Mouse (Mus musculus) liver, embryonic 14.5 days (tissue): ENCODE measurements at regions not wholly inside any gene's neighbourhood (a gene's known extent, or its start where the extent isn't known, plus 50 kb on each side); places are given as distances from the start of the nearest gene placed in this dataset.

ENCODE experiments used
- ATAC-seq: fragments of 200-750 bp; cut with Nextera tagmentation; 2 replicates; pipeline ENCODE4 v1.8.0; 2017; ENCODE audit warnings: moderate number of reproducible peaks, mild to moderate bottlenecking, moderate library complexity; ENCODE audit not compliant: insufficient read depth
- DNase-seq, 3 experiments: peaks; one replicate each; pipeline ENCODE4 v3.0.0-alpha.2; 2012 to 2013; ENCODE audit warnings: low read depth in 3 of 3, low spot score in 3 of 3
- H3K27ac ChIP-seq: fragments of 300-500 bp; sonication (generic); 2 replicates; pipeline ENCODE4 v1.5.1; 2014; ENCODE audit warnings: moderate library complexity, mild to moderate bottlenecking, control low read depth, inconsistent platforms
- H3K27me3 ChIP-seq: fragments of 300-500 bp; sonication (generic); 2 replicates; pipeline ENCODE4 v1.6.1; 2014; ENCODE audit warnings: mild to moderate bottlenecking, low read length, moderate library complexity; ENCODE audit not compliant: control insufficient read depth, insufficient read depth
- H3K36me3 ChIP-seq: fragments of 300-500 bp; sonication (generic); replicated peaks from 2 replicates; pipeline ENCODE4 v1.6.1; 2014; ENCODE audit warnings: low read depth; ENCODE audit not compliant: control insufficient read depth, insufficient read depth
- H3K4me1 ChIP-seq, 2 experiments: fragments of 200-500 bp in 1 of 2; fragments of 300-500 bp in 1 of 2; sonication (generic) in 1 of 2; replicated peaks; 2 replicates each; pipeline ENCODE4 v1.6.1; 2012 to 2014; ENCODE audit warnings: antibody characterized with exemption in 1 of 2, inconsistent platforms in 1 of 2, low read length in 1 of 2; ENCODE audit not compliant: control insufficient read depth in 2 of 2, insufficient read depth in 2 of 2
- H3K4me2 ChIP-seq: fragments of 300-500 bp; sonication (generic); 2 replicates; pipeline ENCODE4 v1.6.1; 2014; ENCODE audit warnings: low read depth, mild to moderate bottlenecking, control low read depth, moderate library complexity
- H3K4me3 ChIP-seq, 2 experiments: fragments of 200-500 bp in 1 of 2; fragments of 300-500 bp in 1 of 2; sonication (generic) in 1 of 2; 2 replicates each; pipeline ENCODE4 v1.5.1; 2012 to 2014; ENCODE audit warnings: low read depth in 2 of 2, low read length in 2 of 2, mild to moderate bottlenecking in 2 of 2, control low read depth in 1 of 2, inconsistent platforms in 1 of 2, moderate library complexity in 1 of 2; ENCODE audit not compliant: insufficient read depth in 1 of 2
- H3K9ac ChIP-seq: fragments of 300-500 bp; sonication (generic); replicated peaks from 2 replicates; pipeline ENCODE4 v1.6.1; 2014; ENCODE audit warnings: mild to moderate bottlenecking, control low read depth, moderate library complexity
- H3K9me3 ChIP-seq: fragments of 300-500 bp; sonication (generic); 2 replicates; pipeline ENCODE4 v1.6.1; 2016; ENCODE audit warnings: low read length, mixed read lengths; ENCODE audit not compliant: control insufficient read depth
- CTCF ChIP-seq: IDR thresholded peaks from 2 replicates; pipeline ENCODE4 v1.5.1; 2016; ENCODE audit warnings: antibody characterized with exemption, low read depth, control low read depth
- EP300 ChIP-seq: IDR thresholded peaks from 2 replicates; pipeline ENCODE4 v1.6.1; 2016; ENCODE audit warnings: antibody characterized with exemption, low read depth
- WGBS: fragments of 180-500 bp; shearing (Covaris S2); extraction: QIAGEN DNeasy Blood & Tissue Kit; methylation state at CpG from one replicate; pipeline ENCODE4 v1.1.7; 2014; ENCODE audit not compliant: insufficient replicate concordance; 5-methylcytosine and 5-hydroxymethylcytosine counted together

DNA sequence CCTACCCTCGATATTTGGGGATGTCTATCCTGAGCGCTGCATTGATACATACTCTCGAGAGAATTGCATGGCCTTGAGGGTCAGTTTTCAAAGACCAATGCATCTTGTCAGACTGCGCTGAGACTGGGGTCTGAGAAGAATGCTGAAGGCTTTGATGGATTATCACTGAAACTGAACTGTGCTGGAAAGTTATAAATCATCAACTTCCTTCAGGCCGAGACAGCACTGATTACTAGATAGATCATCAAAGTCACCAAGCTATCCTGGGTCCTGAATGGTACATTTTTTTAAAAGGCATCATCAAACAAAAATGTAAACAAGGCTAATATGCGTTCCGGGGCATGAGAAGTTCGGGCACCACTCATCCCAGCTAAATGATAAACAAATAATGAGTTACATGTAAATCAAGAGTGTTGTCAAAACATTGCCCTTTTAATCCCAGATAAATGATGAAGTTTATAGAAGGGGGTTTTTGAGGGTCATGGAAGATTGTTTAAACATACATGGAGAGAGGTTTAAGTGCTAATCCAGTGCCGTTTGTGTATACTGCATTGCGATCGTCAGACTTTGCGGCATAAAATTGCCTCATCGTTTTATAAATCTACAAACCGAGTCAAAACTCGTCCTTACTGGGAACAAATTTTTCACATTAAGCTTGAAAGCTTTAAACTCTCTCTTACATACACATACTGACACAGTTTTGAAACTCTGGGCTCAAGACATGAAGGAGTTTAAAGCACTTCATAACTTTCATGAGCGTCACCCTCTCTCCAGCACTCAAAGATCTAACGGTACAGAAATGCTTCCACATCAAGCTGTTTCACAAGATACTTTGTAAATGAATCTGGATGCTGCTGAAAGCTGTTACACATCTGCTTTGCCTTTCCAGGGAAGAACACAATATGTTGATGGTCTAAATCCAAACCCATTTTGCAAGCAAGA is 419.5 kb downstream of the Efna5 start:
- Histone ChIP-seq H3K9me3 (no peaks in the 10 kb centered on the region), H3K4me1 (no peaks in the 10 kb centered on the region), H3K27ac (no peak overlapping the region), H3K4me3 (no peak overlapping the region), H3K36me3 (no peaks in the 10 kb centered on the region), H3K27me3 (no peaks in the 10 kb centered on the region), H3K4me2 (no peak overlapping the region), H3K9ac (no peak overlapping the region)
- 66% methylated on average over 17 of the region's 17 CpGs for WGBS
- DNase-seq = no peak
- ATAC-seq = no peak
- no peak for TF ChIP-seq CTCF
- no peak for TF ChIP-seq EP300

DNA sequence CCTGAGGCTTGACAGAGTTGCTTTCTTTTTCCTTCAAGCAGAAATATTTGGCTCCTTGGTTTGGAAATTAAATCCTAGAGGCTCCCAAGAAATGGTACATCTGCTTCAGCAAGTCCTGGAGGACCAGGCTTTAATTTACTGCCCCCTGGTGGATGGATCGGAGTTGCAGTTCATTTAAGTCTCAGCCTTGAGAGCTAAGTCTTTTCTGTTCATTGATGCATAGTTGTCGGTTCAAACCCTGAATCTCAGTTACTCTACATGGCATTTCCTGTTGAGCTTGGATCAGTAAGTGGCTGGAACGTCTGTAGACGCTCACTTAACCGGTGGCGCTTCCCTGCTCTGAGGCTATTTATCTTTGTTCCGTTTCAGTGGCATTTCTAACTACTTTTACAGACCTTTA is 422.2 kb downstream of the Efna5 start:
- no peak overlapping the region for H3K27ac ChIP-seq
- no peaks in the 10 kb centered on the region for H3K9me3 ChIP-seq
- 21% methylated on average over 7 of the region's 7 CpGs for WGBS
- H3K4me3 ChIP-seq = no peak overlapping the region
- ATAC-seq (no peak), DNase-seq (peak in 2 of 3 experiments; percentile 2 to 10)
- H3K4me2 ChIP-seq = no peak overlapping the region
- no peaks in the 10 kb centered on the region for H3K27me3 ChIP-seq
- no peaks in the 10 kb centered on the region for H3K4me1 ChIP-seq
- peak; percentile 61 for TF ChIP-seq CTCF
- TF ChIP-seq EP300 = no peak
- no peak overlapping the region for H3K9ac ChIP-seq
- H3K36me3 ChIP-seq = no peaks in the 10 kb centered on the region

DNA sequence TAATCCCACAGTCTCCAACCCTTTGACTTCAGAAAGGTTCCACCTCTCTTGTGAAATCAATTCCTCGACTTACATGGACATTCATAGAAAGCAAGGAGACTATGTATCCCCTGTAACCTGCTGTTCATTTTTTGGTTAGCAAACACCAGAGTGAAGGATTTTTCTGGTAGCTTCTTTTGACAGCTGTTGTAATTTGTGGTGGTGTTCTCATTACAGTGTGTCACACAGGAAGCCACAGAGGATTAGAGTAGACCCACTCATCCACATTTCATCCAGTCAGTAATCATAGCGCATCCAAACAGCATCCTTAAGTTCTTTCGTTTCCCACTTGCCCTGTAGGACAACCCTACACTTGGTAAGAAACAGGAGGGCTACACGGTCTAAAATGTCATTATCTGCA is 443.1 kb downstream of the Efna5 start:
- H3K9ac ChIP-seq = no peak overlapping the region
- H3K27ac ChIP-seq = no peak overlapping the region
- no peaks in the 10 kb centered on the region for H3K36me3 ChIP-seq
- H3K4me3 ChIP-seq = no peak overlapping the region
- no peaks in the 10 kb centered on the region for H3K9me3 ChIP-seq
- no peaks in the 10 kb centered on the region for H3K4me1 ChIP-seq
- H3K27me3 ChIP-seq = no peaks in the 10 kb centered on the region
- TF ChIP-seq CTCF (no peak), EP300 (no peak)
- no peak for ATAC-seq
- no peak for DNase-seq
- 61% methylated on average over 4 of the region's 4 CpGs for WGBS
- no peak overlapping the region for H3K4me2 ChIP-seq

DNA sequence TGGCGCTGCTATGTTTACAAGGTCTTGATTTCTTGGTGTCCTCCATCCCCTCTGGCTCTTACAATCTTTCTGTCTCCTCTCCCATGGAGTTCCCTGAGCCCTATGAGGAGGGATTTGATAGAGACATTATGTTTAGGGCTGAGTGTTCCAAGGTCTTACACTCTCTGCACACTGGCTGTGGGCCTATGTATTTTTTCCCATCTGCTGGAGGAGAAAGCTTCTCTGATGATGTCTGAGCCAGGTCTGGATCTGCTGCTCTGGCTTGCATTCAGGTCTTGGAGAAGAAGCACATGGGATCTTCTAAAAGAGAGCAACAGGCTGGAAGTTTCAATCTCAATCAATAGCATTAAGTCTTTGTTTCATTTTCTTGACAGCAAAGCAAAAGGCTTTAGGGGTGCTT is 445.1 kb downstream of the Efna5 start:
- no peak overlapping the region for H3K27ac ChIP-seq
- TF ChIP-seq CTCF (no peak), EP300 (no peak)
- no peaks in the 10 kb centered on the region for H3K36me3 ChIP-seq
- 31% methylated on average over 1 of the region's 1 CpGs for WGBS
- no peak for DNase-seq
- no peak overlapping the region for H3K4me3 ChIP-seq
- no peaks in the 10 kb centered on the region for H3K4me1 ChIP-seq
- H3K4me2 ChIP-seq = no peak overlapping the region
- ATAC-seq = no peak
- no peaks in the 10 kb centered on the region for H3K9me3 ChIP-seq
- H3K9ac ChIP-seq = no peak overlapping the region
- H3K27me3 ChIP-seq = no peaks in the 10 kb centered on the region

DNA sequence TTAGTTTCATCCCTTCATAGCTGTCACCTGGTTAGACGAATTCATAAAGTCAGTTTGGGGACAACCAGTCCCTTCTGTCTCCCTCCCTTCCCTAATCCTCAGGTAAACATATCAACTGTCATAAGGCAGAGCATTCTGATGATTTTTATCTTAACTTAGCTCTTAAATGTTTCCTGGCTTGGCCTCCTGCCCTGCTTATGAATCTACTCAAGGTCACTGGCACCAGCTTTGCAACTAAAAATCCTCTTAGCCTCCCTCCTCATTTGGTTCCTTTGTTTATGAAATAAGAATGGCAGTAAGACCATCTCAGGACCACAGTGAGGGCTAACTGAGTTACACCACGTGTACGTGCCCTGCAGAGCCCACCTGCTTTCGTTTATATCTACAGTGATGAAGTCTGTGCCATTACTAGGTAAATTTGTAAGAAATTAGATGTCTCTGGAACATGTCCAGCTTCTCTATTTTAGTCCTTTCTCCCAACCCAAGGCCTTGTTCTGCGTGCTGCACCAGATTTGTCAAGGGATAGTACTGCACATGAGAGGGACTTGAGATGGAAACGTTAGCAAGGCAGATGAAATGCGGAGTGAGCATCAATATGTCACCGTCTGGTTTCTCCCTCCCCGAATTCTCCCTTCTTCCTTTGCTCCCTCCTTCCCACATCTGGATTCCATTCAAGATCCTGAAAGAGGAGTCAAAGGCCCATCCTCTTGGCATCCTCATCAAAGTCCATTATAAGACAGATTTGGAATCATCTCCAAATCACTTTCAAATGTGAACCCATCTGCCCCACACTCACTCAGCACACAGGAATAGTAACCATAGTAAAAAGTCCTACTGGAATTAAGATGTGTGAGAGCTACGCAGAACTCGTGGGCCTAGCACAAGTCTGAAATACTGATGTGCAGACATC is 457.4 kb downstream of the Efna5 start:
- Histone ChIP-seq H3K4me2 (no peak overlapping the region), H3K4me1 (no peaks in the 10 kb centered on the region), H3K27ac (no peak overlapping the region), H3K36me3 (no peaks in the 10 kb centered on the region), H3K4me3 (no peak overlapping the region), H3K9me3 (no peaks in the 10 kb centered on the region), H3K27me3 (no peaks in the 10 kb centered on the region), H3K9ac (no peak overlapping the region)
- 58% methylated on average over 11 of the region's 11 CpGs for WGBS
- DNase-seq (no peak), ATAC-seq (no peak)
- TF ChIP-seq CTCF (no peak), EP300 (no peak)
